Comparison of ENCODE assay signal across 27 mouse cellular contexts in genomic region chr6:54944551-54944950, GRCm38 (mm10). TPM values are rescaled to one million over a fixed set of nuclear protein-coding genes. Genes with fewer than 3 reads are reported as not detected.
DNase-seq lines count a peak whose midpoint lies in the region; ATAC-seq and TF ChIP-seq lines count a peak whose summit lies in the region.
"Had no signal": no experiment of that assay in that cellular context is flagged by ENCODE, and none has a peak within 500 bp of the region (broad histone marks: within the 10 kb centered on the region; RNA-seq: fewer than 3 reads in every experiment).

No protein-coding gene starts in this region.

- peak; percentile 9 for DNase-seq in hindbrain, embryonic 10.5 days (ENCODE audit: low spot score)
- peak; percentile 21 for DNase-seq in R1 (ENCODE audit: low read depth, low spot score)
- DNase-seq in frontal cortex, adult 2 months (ENCODE audit: extremely low spot score in 1 of 2, low spot score in 1 of 2), result no peak
- DNase-seq in adrenal gland, adult (ENCODE audit: inconsistent age in 2 of 2, low spot score in 1 of 2), result no peak
- DNase-seq: adrenal gland, postnatal 25 days; B cell, adult 2 months; cerebellum, adult 2 months; cerebellum, postnatal 25 days; gastrocnemius, postnatal 25 days; heart, adult 18-20 months; kidney, adult 8-10 months; layer of hippocampus, postnatal 36 days; liver, embryonic 13.5 days; lung, adult 2 months; lung, postnatal 14 days; right cerebral cortex, adult 18-20 months; spleen, adult 18-20 months; thymus, postnatal 14 days had no signal

- no peak for TF ChIP-seq EP300 in ES-Bruce4 (IDR thresholded peaks at IDR 0.05; ENCODE audit: insufficient read depth, low read depth, low read length)

- no peaks in the 10 kb centered on the region for H3K36me3 ChIP-seq in hindbrain, embryonic 10.5 days
- H3K36me3 ChIP-seq in hindbrain, embryonic 12.5 days, result no peaks in the 10 kb centered on the region
- H3K36me3 ChIP-seq in ES-Bruce4 (ENCODE audit: control insufficient read depth, insufficient read depth, low read length, poor library complexity, severe bottlenecking), result peaks cover 12% of the 10 kb centered on the region
- H3K36me3 ChIP-seq in limb, embryonic 13.5 days, result peaks cover 6% of the 10 kb centered on the region; the same call in 1 of the 2 replicates
- H3K36me3 ChIP-seq: liver, embryonic 13.5 days had no signal

- H3K4me3 ChIP-seq in hindbrain, embryonic 10.5 days, result no peak overlapping the region
- H3K4me3 ChIP-seq in hindbrain, embryonic 12.5 days, result no peak overlapping the region
- H3K4me3 ChIP-seq in ES-Bruce4 (ENCODE audit: low read depth, low read length), result peak overlapping the region; percentile 41; the same call in 1 of the 2 replicates
- H3K4me3 ChIP-seq in limb, embryonic 13.5 days, result no peak overlapping the region
- H3K4me3 ChIP-seq: intestine, embryonic 15.5 days; limb, embryonic 15.5 days; liver, embryonic 13.5 days had no signal

- no peaks in the 10 kb centered on the region for H3K9me3 ChIP-seq in hindbrain, embryonic 10.5 days
- H3K9me3 ChIP-seq in hindbrain, embryonic 12.5 days (replicated peaks), result no peaks in the 10 kb centered on the region
- H3K9me3 ChIP-seq in ES-Bruce4 (replicated peaks; ENCODE audit: control insufficient read depth, insufficient read depth, low read length, poor library complexity, severe bottlenecking), result peaks cover 11% of the 10 kb centered on the region
- no peaks in the 10 kb centered on the region for H3K9me3 ChIP-seq in limb, embryonic 13.5 days
- H3K9me3 ChIP-seq: intestine, embryonic 15.5 days; limb, embryonic 15.5 days; liver, embryonic 13.5 days had no signal

- H3K27me3 ChIP-seq in hindbrain, embryonic 10.5 days (ENCODE audit: insufficient read depth, poor library complexity, severe bottlenecking), result peaks cover 36% of the 10 kb centered on the region
- H3K27me3 ChIP-seq in hindbrain, embryonic 12.5 days, result peaks cover 26% of the 10 kb centered on the region
- no peaks in the 10 kb centered on the region for H3K27me3 ChIP-seq in ES-Bruce4 (ENCODE audit: control insufficient read depth, insufficient read depth, low read length, poor library complexity, severe bottlenecking)
- H3K27me3 ChIP-seq in limb, embryonic 13.5 days, result peaks cover 27% of the 10 kb centered on the region
- H3K27me3 ChIP-seq: Patski had no signal

- H3K4me2 ChIP-seq in hindbrain, embryonic 12.5 days (replicated peaks), result no peak overlapping the region
- peak overlapping the region; percentile 27 for H3K4me2 ChIP-seq in limb, embryonic 13.5 days (replicated peaks)
- H3K4me2 ChIP-seq: intestine, embryonic 15.5 days; limb, embryonic 15.5 days; liver, embryonic 13.5 days had no signal

- WGBS in hindbrain, embryonic 10.5 days, result 77% methylated on average over 16 of the region's 16 CpGs
- 83% methylated on average over 16 of the region's 16 CpGs for WGBS in hindbrain, embryonic 12.5 days
- 75% methylated on average over 16 of the region's 16 CpGs for WGBS in limb, embryonic 13.5 days

- peaks cover 28% of the 10 kb centered on the region for H3K4me1 ChIP-seq in hindbrain, embryonic 10.5 days (replicated peaks)
- 0 out of 2 replicates have a peak, but pooled peaks cover 6% of the 10 kb centered on the region for H3K4me1 ChIP-seq in hindbrain, embryonic 12.5 days
- H3K4me1 ChIP-seq in ES-Bruce4 (ENCODE audit: control insufficient read depth, insufficient read depth, low read length), result peaks cover 9% of the 10 kb centered on the region
- peaks cover 15% of the 10 kb centered on the region for H3K4me1 ChIP-seq in limb, embryonic 13.5 days

- TF ChIP-seq POLR2A in ES-Bruce4 (IDR thresholded peaks at IDR 0.05; ENCODE audit: insufficient read depth, low read length), result no peak

- H3K9ac ChIP-seq in hindbrain, embryonic 12.5 days, result no peak overlapping the region
- peak overlapping the region; percentile 21 for H3K9ac ChIP-seq in ES-Bruce4 (ENCODE audit: low read depth, poor library complexity, severe bottlenecking)
- H3K9ac ChIP-seq in limb, embryonic 13.5 days, result no peak overlapping the region
- H3K9ac ChIP-seq: intestine, embryonic 15.5 days; limb, embryonic 15.5 days; liver, embryonic 13.5 days had no signal

- ATAC-seq in hindbrain, embryonic 12.5 days (ENCODE audit: low FRiP score), result no peak
- no peak for ATAC-seq in limb, embryonic 13.5 days (ENCODE audit: low FRiP score, low read depth)
- ATAC-seq: forebrain, embryonic 14.5 days; hindbrain, embryonic 16.5 days; intestine, embryonic 15.5 days; Patski had no signal

- H3K27ac ChIP-seq in hindbrain, embryonic 10.5 days, result 0 out of 2 replicates have a peak overlapping the region, but pooled peaks have one; percentile 4
- H3K27ac ChIP-seq in hindbrain, embryonic 12.5 days, result no peak overlapping the region
- no peak overlapping the region for H3K27ac ChIP-seq in ES-Bruce4 (ENCODE audit: insufficient read depth, low read length)
- H3K27ac ChIP-seq in limb, embryonic 13.5 days, result no peak overlapping the region
- H3K27ac ChIP-seq: intestine, embryonic 15.5 days; kidney, postnatal 0 days; limb, embryonic 15.5 days; liver, embryonic 13.5 days had no signal

- no peak for TF ChIP-seq CTCF in ES-Bruce4 (IDR thresholded peaks at IDR 0.05; ENCODE audit: low read depth, low read length)

RNA-seq across cellular contexts. Expression of gene Nod1, which starts 27.9 kb away (rescaled TPM):
- 1.7 and 2.7 TPM in 2 replicates for polyA plus RNA-seq in hindbrain, embryonic 10.5 days (2016; fragmentation: Nextera tagmentation; extraction: Ambion mirVana)
- 4.8 and 5.1 TPM in 2 replicates for polyA plus RNA-seq in hindbrain, embryonic 12.5 days (2016; fragmentation: Nextera tagmentation; extraction: Ambion mirVana)
- 9.4 and 10.0 TPM in 2 replicates for polyA plus RNA-seq in ES-Bruce4 (2011; ENCODE audit: insufficient read depth, insufficient read length, low read depth, missing spikeins)
- polyA plus RNA-seq in limb, embryonic 13.5 days (2015; fragmentation: Nextera tagmentation; extraction: Ambion mirVana), result 4.9 and 5.9 TPM in 2 replicates
- polyA plus RNA-seq in frontal cortex, adult 2 months (2012; rRNA removed), result 4.7 and 5.2 TPM in 2 replicates

RNA-seq across cellular contexts. Expression of gene Ggct, which starts 48.2 kb away (rescaled TPM):
- 11.1 and 13.6 TPM in 2 replicates for polyA plus RNA-seq in hindbrain, embryonic 10.5 days (2016; fragmentation: Nextera tagmentation; extraction: Ambion mirVana)
- polyA plus RNA-seq in hindbrain, embryonic 12.5 days (2016; fragmentation: Nextera tagmentation; extraction: Ambion mirVana), result 12.2 and 17.9 TPM in 2 replicates
- polyA plus RNA-seq in ES-Bruce4 (2011; ENCODE audit: insufficient read depth, insufficient read length, low read depth, missing spikeins), result 44.7 and 50.1 TPM in 2 replicates
- 8.2 and 9.0 TPM in 2 replicates for polyA plus RNA-seq in limb, embryonic 13.5 days (2015; fragmentation: Nextera tagmentation; extraction: Ambion mirVana)
- 15.2 and 17.5 TPM in 2 replicates for polyA plus RNA-seq in frontal cortex, adult 2 months (2012; rRNA removed)

Comparison
In these comparisons a context has a peak if more than half of its experiments do, and no peak if none do; other contexts are left out.
1. DNase-seq: peak in hindbrain, embryonic 10.5 days (single experiment) and R1 (single experiment); none in frontal cortex, adult 2 months (0 of 2) and adrenal gland, adult (0 of 2).